Mouse (Mus musculus): ENCODE results near the gene Wdr19. TPM values are rescaled to one million over a fixed set of nuclear protein-coding genes. Genes with fewer than 3 reads are reported as not detected.

Gene Wdr19
- 0.48 and 1.7 TPM in 2 replicates for total RNA-seq (2023)

DNA sequence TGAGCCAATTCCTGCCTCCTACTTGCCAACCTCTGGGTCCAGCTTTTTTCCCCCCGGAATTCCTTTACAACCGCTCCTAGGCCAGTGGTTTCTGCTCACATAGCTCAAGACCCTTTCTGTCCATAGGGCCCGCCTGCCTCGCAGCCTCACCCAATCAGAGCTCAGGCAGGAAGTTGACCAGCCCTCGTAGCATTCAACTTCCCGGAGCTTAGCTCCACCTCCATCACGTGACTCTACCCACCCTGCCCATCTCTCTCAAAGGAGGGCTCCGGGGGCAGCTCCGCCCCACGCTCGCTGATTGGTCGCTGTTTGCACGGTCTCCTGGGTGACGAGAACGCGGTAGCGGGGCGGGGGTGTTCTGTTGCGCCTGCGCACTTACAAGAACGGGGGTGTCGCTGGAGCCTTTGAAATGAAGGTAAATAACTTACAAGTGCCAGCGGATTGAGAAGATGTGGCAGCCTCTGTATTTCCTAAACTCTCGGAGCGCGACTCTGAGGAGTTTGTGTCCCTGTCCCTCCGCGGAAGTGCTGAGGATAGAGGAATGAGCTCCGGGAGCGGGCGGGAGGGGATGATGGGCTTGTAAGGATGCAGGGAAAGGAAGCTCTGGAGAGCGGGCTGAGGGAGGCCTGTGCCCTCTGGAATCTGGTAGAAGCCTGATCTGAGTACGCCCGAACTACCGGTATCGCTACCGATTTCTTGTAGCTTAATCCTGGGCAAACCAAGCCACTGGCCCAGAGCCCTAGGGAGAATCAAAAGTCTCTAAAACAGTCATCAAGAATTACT is at the start of gene Wdr19:
Gene Wdr19 (plus strand): TSS at position 351 of the 783 bp plus-strand sequence.

Other genes with a start within 250 kb of the Wdr19 start
- 29.2 and 31.5 TPM in 2 replicates for gene Tlr6, start 239.6 kb upstream of the Wdr19 start, total RNA-seq (2023)
- gene Fam114a1, start 229.6 kb upstream of the Wdr19 start, total RNA-seq (2023): 14.9 and 28.9 TPM in 2 replicates
- gene Tmem156, start 107.6 kb upstream of the Wdr19 start, total RNA-seq (2023): 39.8 and 51.4 TPM in 2 replicates
- 34.9 and 41.8 TPM in 2 replicates for gene Klhl5, start 92.2 kb upstream of the Wdr19 start, total RNA-seq (2023)
- 45.5 and 54.0 TPM in 2 replicates for gene Rfc1, start 136.0 kb downstream of the Wdr19 start, total RNA-seq (2023)
- gene Klb, start 148.6 kb downstream of the Wdr19 start, total RNA-seq (2023): not detected in 2 replicates
- 646 and 672 TPM in 2 replicates for gene Rpl9, start 191.7 kb downstream of the Wdr19 start, total RNA-seq (2023)
- gene Lias, start 191.8 kb downstream of the Wdr19 start, total RNA-seq (2023): 25.7 and 43.1 TPM in 2 replicates
- 74.6 and 75.2 TPM in 2 replicates for gene Ugdh, start 236.3 kb downstream of the Wdr19 start, total RNA-seq (2023)

Data from neutrophil, adult 65 days (primary cell).